Mouse (Mus musculus): ENCODE measurements around the gene Slc18b1. TPM values are rescaled to one million over a fixed set of nuclear protein-coding genes. Genes with fewer than 3 reads are reported as not detected.

Gene Slc18b1
- polyA plus RNA-seq, 1 experiment from 2014 or later, result 13.8 TPM

GRCm38 (mm10) chr10:23787062-23787821 is 9.5 kb upstream of the Slc18b1 start, which contains the start of gene Rps12:
TSS of gene Rps12 (minus strand) at chr10:23787275.
- Histone ChIP-seq H3K36me3 (peaks cover 39% of the 10 kb centered on the region), H3K27me3 (ENCODE audit: low read depth, poor library complexity, severe bottlenecking) (no peaks in the 10 kb centered on the region), H3K9me3 (replicated peaks) (no peaks in the 10 kb centered on the region), H3K4me1 (peaks cover 16% of the 10 kb centered on the region), H3K27ac (peak within 1 kb of the TSS; percentile 92), H3K4me3 (peak within 1 kb of the TSS; percentile 94)
- peak; percentile 99 for DNase-seq (ENCODE audit: low spot score)
- under 1% methylated on average over 51 of the region's 51 CpGs for whole genome bisulfite sequencing

GRCm38 (mm10) chr10:23788056-23788600 is 8.7 kb upstream of the Slc18b1 start:
- no peaks in the 10 kb centered on the region for H3K27me3 ChIP-seq (ENCODE audit: low read depth, poor library complexity, severe bottlenecking)
- H3K9me3 ChIP-seq (replicated peaks), result no peaks in the 10 kb centered on the region
- H3K27ac ChIP-seq, result peak overlapping the region; percentile 92
- H3K4me3 ChIP-seq, result peak overlapping the region; percentile 94
- H3K4me1 ChIP-seq, result peaks cover 16% of the 10 kb centered on the region
- no peak for DNase-seq (ENCODE audit: low spot score)
- H3K36me3 ChIP-seq, result peaks cover 34% of the 10 kb centered on the region
- 12% methylated on average over 8 of the region's 8 CpGs for WGBS

- no peak for DNase-seq (ENCODE audit: low spot score)
- H3K4me1 ChIP-seq, result peaks cover 9% of the 10 kb centered on the region; the same call in 1 of the 2 replicates
- 71% methylated on average over 9 of the region's 9 CpGs for WGBS
- H3K9me3 ChIP-seq (replicated peaks), result no peaks in the 10 kb centered on the region
- H3K27me3 ChIP-seq (ENCODE audit: low read depth, poor library complexity, severe bottlenecking), result no peaks in the 10 kb centered on the region
- H3K4me3 ChIP-seq, result no peak overlapping the region
- H3K36me3 ChIP-seq, result peaks cover 12% of the 10 kb centered on the region
- H3K27ac ChIP-seq, result no peak overlapping the region
Measured at GRCm38 (mm10) chr10:23795871-23796520, 790 bp upstream of the Slc18b1 start.

- no peaks in the 10 kb centered on the region for H3K27me3 ChIP-seq (ENCODE audit: low read depth, poor library complexity, severe bottlenecking)
- no peaks in the 10 kb centered on the region for H3K9me3 ChIP-seq (replicated peaks)
- H3K4me1 ChIP-seq, result peaks cover 9% of the 10 kb centered on the region; the same call in 1 of the 2 replicates
- peak overlapping the region; percentile 75 for H3K4me3 ChIP-seq
- peaks cover 27% of the 10 kb centered on the region for H3K36me3 ChIP-seq
- H3K27ac ChIP-seq, result no peak overlapping the region
- WGBS, result 35% methylated on average over 3 of the region's 3 CpGs
- DNase-seq (ENCODE audit: low spot score), result no peak
Measured at GRCm38 (mm10) chr10:23797606-23798005, 820 bp downstream of the Slc18b1 start.

- Histone ChIP-seq H3K4me3 (no peak overlapping the region; the same call in 1 of the 2 replicates), H3K27me3 (ENCODE audit: low read depth, poor library complexity, severe bottlenecking) (no peaks in the 10 kb centered on the region), H3K9me3 (replicated peaks) (no peaks in the 10 kb centered on the region), H3K27ac (0 out of 2 replicates have a peak overlapping the region, but pooled peaks have one; percentile 10), H3K4me1 (peaks cover 9% of the 10 kb centered on the region; the same call in 1 of the 2 replicates), H3K36me3 (peaks cover 30% of the 10 kb centered on the region)
- WGBS, result 83% methylated on average over 1 of the region's 1 CpGs
- no peak for DNase-seq (ENCODE audit: low spot score)
Measured at GRCm38 (mm10) chr10:23798142-23798541, 1.4 kb downstream of the Slc18b1 start.

- Histone ChIP-seq H3K27ac (no peak overlapping the region), H3K9me3 (replicated peaks) (no peaks in the 10 kb centered on the region), H3K36me3 (peaks cover 40% of the 10 kb centered on the region), H3K27me3 (ENCODE audit: low read depth, poor library complexity, severe bottlenecking) (no peaks in the 10 kb centered on the region), H3K4me1 (peaks cover 9% of the 10 kb centered on the region; the same call in 1 of the 2 replicates), H3K4me3 (no peak overlapping the region)
- DNase-seq (ENCODE audit: low spot score), result no peak
- WGBS, result 56% methylated on average over 3 of the region's 3 CpGs
Measured at GRCm38 (mm10) chr10:23799933-23800332, 3.1 kb downstream of the Slc18b1 start.

- peaks cover 8% of the 10 kb centered on the region; the same call in 1 of the 2 replicates for H3K4me1 ChIP-seq
- H3K9me3 ChIP-seq (replicated peaks), result no peaks in the 10 kb centered on the region
- DNase-seq (ENCODE audit: low spot score), result no peak
- 80% methylated on average over 3 of the region's 3 CpGs for WGBS
- H3K27me3 ChIP-seq (ENCODE audit: low read depth, poor library complexity, severe bottlenecking), result no peaks in the 10 kb centered on the region
- H3K27ac ChIP-seq, result no peak overlapping the region
- H3K36me3 ChIP-seq, result peaks cover 60% of the 10 kb centered on the region
- H3K4me3 ChIP-seq, result no peak overlapping the region
Measured at GRCm38 (mm10) chr10:23802911-23803310, 6.1 kb downstream of the Slc18b1 start.

- H3K9me3 ChIP-seq (replicated peaks), result no peaks in the 10 kb centered on the region
- no peak for DNase-seq (ENCODE audit: low spot score)
- H3K36me3 ChIP-seq, result peaks cover 63% of the 10 kb centered on the region
- 84% methylated on average over 3 of the region's 3 CpGs for WGBS
- no peak overlapping the region for H3K27ac ChIP-seq
- no peak overlapping the region for H3K4me3 ChIP-seq
- H3K27me3 ChIP-seq (ENCODE audit: low read depth, poor library complexity, severe bottlenecking), result no peaks in the 10 kb centered on the region
- peaks cover 4% of the 10 kb centered on the region; the same call in 1 of the 2 replicates for H3K4me1 ChIP-seq
Measured at GRCm38 (mm10) chr10:23804665-23805064, 7.9 kb downstream of the Slc18b1 start.

- Histone ChIP-seq H3K4me1 (no peaks in the 10 kb centered on the region), H3K27ac (no peak overlapping the region), H3K4me3 (no peak overlapping the region), H3K27me3 (ENCODE audit: low read depth, poor library complexity, severe bottlenecking) (no peaks in the 10 kb centered on the region), H3K36me3 (peaks cover 51% of the 10 kb centered on the region), H3K9me3 (replicated peaks) (no peaks in the 10 kb centered on the region)
- DNase-seq (ENCODE audit: low spot score), result no peak
- WGBS, result 27% methylated on average over 4 of the region's 4 CpGs
Measured at GRCm38 (mm10) chr10:23806201-23806600, 9.4 kb downstream of the Slc18b1 start.

GRCm38 (mm10) chr10:23811635-23812437 is 15.1 kb downstream of the Slc18b1 start:
- no peaks in the 10 kb centered on the region for H3K9me3 ChIP-seq (replicated peaks)
- H3K4me1 ChIP-seq, result no peaks in the 10 kb centered on the region
- WGBS, result 77% methylated on average over 9 of the region's 12 CpGs
- H3K27ac ChIP-seq, result no peak overlapping the region
- DNase-seq (ENCODE audit: low spot score), result peak; percentile 75
- no peak overlapping the region for H3K4me3 ChIP-seq
- peaks cover 16% of the 10 kb centered on the region for H3K36me3 ChIP-seq
- H3K27me3 ChIP-seq (ENCODE audit: low read depth, poor library complexity, severe bottlenecking), result no peaks in the 10 kb centered on the region

- no peak for DNase-seq (ENCODE audit: low spot score)
- Histone ChIP-seq H3K4me3 (no peak overlapping the region), H3K27me3 (ENCODE audit: low read depth, poor library complexity, severe bottlenecking) (no peaks in the 10 kb centered on the region), H3K4me1 (no peaks in the 10 kb centered on the region), H3K9me3 (replicated peaks) (no peaks in the 10 kb centered on the region), H3K27ac (no peak overlapping the region), H3K36me3 (peaks cover 13% of the 10 kb centered on the region)
Measured at GRCm38 (mm10) chr10:23812438-23812759, 15.6 kb downstream of the Slc18b1 start.

- 67% methylated on average over 11 of the region's 11 CpGs for WGBS
- DNase-seq (ENCODE audit: low spot score), result no peak
- H3K27ac ChIP-seq, result no peak overlapping the region
Measured at GRCm38 (mm10) chr10:23812852-23813766, 16.3 kb downstream of the Slc18b1 start.

More at GRCm38 (mm10) chr10:23812852-23813766, 16.3 kb downstream of the Slc18b1 start:
- Histone ChIP-seq H3K27me3 (ENCODE audit: low read depth, poor library complexity, severe bottlenecking) (no peaks in the 10 kb centered on the region), H3K4me3 (no peak overlapping the region), H3K36me3 (peaks cover 14% of the 10 kb centered on the region), H3K9me3 (replicated peaks) (no peaks in the 10 kb centered on the region), H3K4me1 (no peaks in the 10 kb centered on the region)

Measured in limb, embryonic 10.5 days (tissue).